15 mouse cellular contexts compared by ENCODE assay signal in the genomic region with DNA sequence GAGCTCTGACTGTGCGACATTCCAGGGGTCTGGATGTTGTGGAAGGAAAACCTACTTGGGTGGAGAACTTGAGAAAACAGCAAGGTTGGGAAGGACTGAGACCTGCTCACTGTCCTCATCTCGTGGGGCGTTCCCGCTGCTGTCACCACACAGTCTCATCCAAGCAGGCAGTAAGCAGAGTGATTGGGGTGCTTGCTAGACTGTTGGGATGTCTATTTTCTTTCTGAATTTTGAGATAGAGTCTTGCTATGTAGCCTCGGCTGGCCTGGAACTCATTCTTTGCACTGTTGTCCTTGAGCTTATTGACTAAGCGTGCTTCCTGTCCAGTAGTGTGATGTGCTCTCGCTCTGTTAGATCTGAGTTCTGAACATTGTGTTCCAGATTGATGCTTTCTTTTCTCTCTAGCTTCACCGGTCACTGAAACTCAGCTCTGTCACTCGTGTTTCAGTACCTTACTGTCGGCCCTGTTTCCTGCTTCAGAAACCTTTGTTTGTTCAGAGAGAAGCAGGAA. TPM values are rescaled to one million over a fixed set of nuclear protein-coding genes. Genes with fewer than 3 reads are reported as not detected.
A peak's percentile ranks its signal among the peaks of the same experiment; 100 is the strongest.
DNase-seq lines count a peak whose midpoint lies in the region; ATAC-seq and TF ChIP-seq lines count a peak whose summit lies in the region.
"Had no signal": no experiment of that assay in that cellular context is flagged by ENCODE, and none has a peak within 500 bp of the region (broad histone marks: within the 10 kb centered on the region; RNA-seq: fewer than 3 reads in every experiment).

No protein-coding gene starts in this region.

- no peak for TF ChIP-seq CTCF in heart, adult 2 months (IDR thresholded peaks at IDR 0.05)
- TF ChIP-seq CTCF in testis, adult 2 months (IDR thresholded peaks at IDR 0.05; ENCODE audit: control insufficient read depth, insufficient read depth, insufficient replicate concordance, low read depth, low read length) = no peak

- H3K4me3 ChIP-seq in heart, adult 2 months = no peak overlapping the region
- no peak overlapping the region for H3K4me3 ChIP-seq in limb, embryonic 15.5 days
- H3K4me3 ChIP-seq in limb, embryonic 10.5 days = no peak overlapping the region
- H3K4me3 ChIP-seq in testis, adult 2 months (ENCODE audit: control insufficient read depth, low read depth, low read length) = no peak overlapping the region
- no peak overlapping the region for H3K4me3 ChIP-seq in stomach, embryonic 16.5 days (replicated peaks; ENCODE audit: low read length)

- no peaks in the 10 kb centered on the region for H3K79me2 ChIP-seq in heart, adult 2 months (replicated peaks; ENCODE audit: control insufficient read depth, insufficient read depth, low read length)

- DNase-seq in heart, adult 2 months = no peak
- no peak for DNase-seq in heart, postnatal 25 days (ENCODE audit: low spot score)
- DNase-seq in limb, embryonic 10.5 days (ENCODE audit: low spot score) = no peak
- DNase-seq in testis, postnatal 14 days (ENCODE audit: low spot score) = no peak
- no peak for DNase-seq in spleen, adult 18-20 months
- DNase-seq: adrenal gland, adult 8-10 months; cerebellum, adult 2 months; gastrocnemius, postnatal 36 days; kidney, adult 18-20 months; kidney, postnatal 36 days; thymus, postnatal 36 days had no signal

- intact Hi-C loops in heart, adult 2 months (cut with DNase I) = no loop called here
- intact Hi-C loops in heart, postnatal 25 days (cut with DNase I) = no loop called here

- no peak overlapping the region; the same call in 1 of the 2 replicates for H3K9ac ChIP-seq in heart, adult 2 months (ENCODE audit: low read depth, low read length)
- H3K9ac ChIP-seq in limb, embryonic 15.5 days = no peak overlapping the region
- no peak overlapping the region for H3K9ac ChIP-seq in stomach, embryonic 16.5 days (ENCODE audit: low read length)

- no peak overlapping the region for H3K4me2 ChIP-seq in limb, embryonic 15.5 days
- H3K4me2 ChIP-seq in stomach, embryonic 16.5 days (ENCODE audit: low read depth, low read length) = no peak overlapping the region

- TF ChIP-seq POLR2A in heart, adult 2 months (IDR thresholded peaks at IDR 0.05; ENCODE audit: insufficient read depth, low read depth, low read length) = no peak
- TF ChIP-seq POLR2A in testis, adult 2 months (IDR thresholded peaks at IDR 0.05; ENCODE audit: control insufficient read depth, low read depth, low read length) = no peak

- H3K36me3 ChIP-seq in heart, adult 2 months (ENCODE audit: control insufficient read depth, insufficient read depth, low read length) = peaks cover 8% of the 10 kb centered on the region
- H3K36me3 ChIP-seq in limb, embryonic 15.5 days = peaks cover 63% of the 10 kb centered on the region
- H3K36me3 ChIP-seq in limb, embryonic 10.5 days = peaks cover 89% of the 10 kb centered on the region
- H3K36me3 ChIP-seq in testis, adult 2 months (ENCODE audit: control insufficient read depth, insufficient read depth, low read length) = no peaks in the 10 kb centered on the region; the same call in 1 of the 2 replicates
- H3K36me3 ChIP-seq in stomach, embryonic 16.5 days (ENCODE audit: control insufficient read depth, insufficient read depth, low read length) = 0 out of 2 replicates have a peak, but pooled peaks cover 8% of the 10 kb centered on the region

- peaks cover 11% of the 10 kb centered on the region for H3K4me1 ChIP-seq in heart, adult 2 months (ENCODE audit: control insufficient read depth, insufficient read depth, low read length)
- H3K4me1 ChIP-seq in limb, embryonic 15.5 days = no peaks in the 10 kb centered on the region
- H3K4me1 ChIP-seq in limb, embryonic 10.5 days = no peaks in the 10 kb centered on the region
- H3K4me1 ChIP-seq in testis, adult 2 months (ENCODE audit: control insufficient read depth, insufficient read depth, low read length) = peaks cover 2% of the 10 kb centered on the region; the same call in 1 of the 2 replicates
- H3K4me1 ChIP-seq in stomach, embryonic 16.5 days (ENCODE audit: control insufficient read depth, insufficient read depth, low read length) = no peaks in the 10 kb centered on the region

- H3K27ac ChIP-seq in heart, adult 2 months = peak overlapping the region; percentile 34
- H3K27ac ChIP-seq in limb, embryonic 15.5 days = peak overlapping the region; percentile 29
- no peak overlapping the region for H3K27ac ChIP-seq in limb, embryonic 10.5 days
- H3K27ac ChIP-seq in testis, adult 2 months (ENCODE audit: control insufficient read depth, insufficient read depth, low read depth, low read length) = peak overlapping the region; percentile 51
- peak overlapping the region; percentile 53; the same call in 1 of the 2 replicates for H3K27ac ChIP-seq in stomach, embryonic 16.5 days (ENCODE audit: low read length)

- no peaks in the 10 kb centered on the region for H3K9me3 ChIP-seq in limb, embryonic 15.5 days
- H3K9me3 ChIP-seq in limb, embryonic 10.5 days (replicated peaks) = no peaks in the 10 kb centered on the region
- H3K9me3 ChIP-seq in stomach, embryonic 16.5 days (replicated peaks; ENCODE audit: control insufficient read depth, low read length) = no peaks in the 10 kb centered on the region

- ATAC-seq in limb, embryonic 15.5 days (ENCODE audit: insufficient number of reproducible peaks, low FRiP score, low TSS enrichment, low read depth) = no peak
- ATAC-seq in stomach, embryonic 16.5 days (ENCODE audit: insufficient read depth, low FRiP score) = no peak
- ATAC-seq: hindbrain, embryonic 16.5 days had no signal

- 55% methylated on average over 10 of the region's 10 CpGs for WGBS in heart, adult 2 months
- WGBS in limb, embryonic 15.5 days = 79% methylated on average over 10 of the region's 10 CpGs
- WGBS in limb, embryonic 10.5 days = 90% methylated on average over 10 of the region's 10 CpGs
- 75% methylated on average over 10 of the region's 10 CpGs for WGBS in stomach, embryonic 16.5 days

- no peaks in the 10 kb centered on the region for H3K27me3 ChIP-seq in heart, adult 2 months (ENCODE audit: control insufficient read depth, insufficient read depth, low read length)
- H3K27me3 ChIP-seq in limb, embryonic 15.5 days = no peaks in the 10 kb centered on the region
- H3K27me3 ChIP-seq in limb, embryonic 10.5 days (ENCODE audit: low read depth, poor library complexity, severe bottlenecking) = no peaks in the 10 kb centered on the region
- no peaks in the 10 kb centered on the region for H3K27me3 ChIP-seq in testis, adult 2 months (ENCODE audit: control insufficient read depth, insufficient read depth, low read length)
- no peaks in the 10 kb centered on the region for H3K27me3 ChIP-seq in stomach, embryonic 16.5 days (ENCODE audit: control insufficient read depth, insufficient read depth, low read length)

- no peak for TF ChIP-seq EP300 in heart, adult 2 months (IDR thresholded peaks at IDR 0.05; ENCODE audit: insufficient read depth, low read depth, low read length)

RNA-seq across cellular contexts. Expression of a gene that starts 28.7 kb away (rescaled TPM):
- total RNA-seq in heart, adult 2 months (2021) = 10 to 100 TPM in 1 of 2 experiments, 1 to 10 TPM in 1; 9.0 to 11.3 TPM
- 7.6 and 11.9 TPM in 2 replicates for polyA plus RNA-seq in heart, adult 2 months (2012; rRNA removed)
- total RNA-seq in heart, postnatal 25 days (2021) = 10 to 100 TPM in 1 of 2 experiments, 1 to 10 TPM in 1; 10.0 to 10.1 TPM
- polyA plus RNA-seq in limb, embryonic 15.5 days (2015; fragmentation: Nextera tagmentation; extraction: Ambion mirVana) = 22.5 and 25.4 TPM in 2 replicates
- 27.1 and 32.2 TPM in 2 replicates for polyA plus RNA-seq in limb, embryonic 10.5 days (2016; fragmentation: Nextera tagmentation; extraction: Ambion mirVana)
- 10.7 and 11.0 TPM in 2 replicates for polyA plus RNA-seq in testis, adult 2 months (2012; rRNA removed)
- polyA plus RNA-seq in stomach, embryonic 16.5 days (2015; fragmentation: Nextera tagmentation; extraction: Ambion mirVana) = 18.3 and 22.0 TPM in 2 replicates

RNA-seq across cellular contexts. Expression of a gene that starts 36.8 kb away (rescaled TPM):
- 100 to 1,000 TPM in 1 of 2 experiments, 10 to 100 TPM in 1; 90.0 to 106 TPM for total RNA-seq in heart, adult 2 months (2021)
- 32.1 and 33.1 TPM in 2 replicates for polyA plus RNA-seq in heart, adult 2 months (2012; rRNA removed)
- 10 to 100 TPM; 85.1 to 96.1 TPM for total RNA-seq in heart, postnatal 25 days (2021)
- 46.9 and 51.9 TPM in 2 replicates for polyA plus RNA-seq in limb, embryonic 15.5 days (2015; fragmentation: Nextera tagmentation; extraction: Ambion mirVana)
- polyA plus RNA-seq in limb, embryonic 10.5 days (2016; fragmentation: Nextera tagmentation; extraction: Ambion mirVana) = 39.0 and 40.2 TPM in 2 replicates
- 8.2 and 8.6 TPM in 2 replicates for polyA plus RNA-seq in testis, adult 2 months (2012; rRNA removed)
- 51.6 and 53.0 TPM in 2 replicates for polyA plus RNA-seq in stomach, embryonic 16.5 days (2015; fragmentation: Nextera tagmentation; extraction: Ambion mirVana)

RNA-seq across cellular contexts. Expression of a gene that starts 37.4 kb away (rescaled TPM):
- under 1 TPM; 0.42 to 0.52 TPM for total RNA-seq in heart, adult 2 months (2021)
- 0.88 and 1.1 TPM in 2 replicates for polyA plus RNA-seq in heart, adult 2 months (2012; rRNA removed)
- under 1 TPM; 0.45 to 0.60 TPM for total RNA-seq in heart, postnatal 25 days (2021)
- polyA plus RNA-seq in limb, embryonic 15.5 days (2015; fragmentation: Nextera tagmentation; extraction: Ambion mirVana) = 6.0 and 6.4 TPM in 2 replicates
- polyA plus RNA-seq in limb, embryonic 10.5 days (2016; fragmentation: Nextera tagmentation; extraction: Ambion mirVana) = 5.8 and 8.4 TPM in 2 replicates
- polyA plus RNA-seq in testis, adult 2 months (2012; rRNA removed) = 2.3 and 2.9 TPM in 2 replicates
- polyA plus RNA-seq in stomach, embryonic 16.5 days (2015; fragmentation: Nextera tagmentation; extraction: Ambion mirVana) = 5.5 and 5.6 TPM in 2 replicates
- total RNA-seq: gastrocnemius, postnatal 36 days had no signal
